Mouse (Mus musculus): ENCODE data around the gene Capzb.

Gene Capzb

DNA sequence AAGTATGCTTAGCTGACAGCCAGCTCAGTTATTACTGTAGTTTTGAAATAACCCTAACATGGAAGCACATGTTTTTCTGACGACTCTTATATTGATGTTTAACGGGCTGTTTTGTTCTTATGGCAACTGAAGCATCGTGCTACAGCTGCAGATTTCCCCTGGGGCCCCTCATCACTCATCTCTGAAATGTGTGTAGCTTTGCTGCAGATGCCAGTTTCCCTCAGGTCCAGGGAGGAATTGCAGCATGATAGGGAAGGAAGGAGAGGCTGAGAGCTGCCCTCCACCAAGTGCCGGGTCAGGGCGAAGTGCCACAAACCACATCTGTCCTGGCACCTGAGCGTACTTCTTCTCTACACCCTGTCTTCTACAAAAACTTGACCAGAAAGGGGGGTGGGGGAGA is 47.6 kb downstream of the Capzb start:
- no peak for DNase-seq

DNA sequence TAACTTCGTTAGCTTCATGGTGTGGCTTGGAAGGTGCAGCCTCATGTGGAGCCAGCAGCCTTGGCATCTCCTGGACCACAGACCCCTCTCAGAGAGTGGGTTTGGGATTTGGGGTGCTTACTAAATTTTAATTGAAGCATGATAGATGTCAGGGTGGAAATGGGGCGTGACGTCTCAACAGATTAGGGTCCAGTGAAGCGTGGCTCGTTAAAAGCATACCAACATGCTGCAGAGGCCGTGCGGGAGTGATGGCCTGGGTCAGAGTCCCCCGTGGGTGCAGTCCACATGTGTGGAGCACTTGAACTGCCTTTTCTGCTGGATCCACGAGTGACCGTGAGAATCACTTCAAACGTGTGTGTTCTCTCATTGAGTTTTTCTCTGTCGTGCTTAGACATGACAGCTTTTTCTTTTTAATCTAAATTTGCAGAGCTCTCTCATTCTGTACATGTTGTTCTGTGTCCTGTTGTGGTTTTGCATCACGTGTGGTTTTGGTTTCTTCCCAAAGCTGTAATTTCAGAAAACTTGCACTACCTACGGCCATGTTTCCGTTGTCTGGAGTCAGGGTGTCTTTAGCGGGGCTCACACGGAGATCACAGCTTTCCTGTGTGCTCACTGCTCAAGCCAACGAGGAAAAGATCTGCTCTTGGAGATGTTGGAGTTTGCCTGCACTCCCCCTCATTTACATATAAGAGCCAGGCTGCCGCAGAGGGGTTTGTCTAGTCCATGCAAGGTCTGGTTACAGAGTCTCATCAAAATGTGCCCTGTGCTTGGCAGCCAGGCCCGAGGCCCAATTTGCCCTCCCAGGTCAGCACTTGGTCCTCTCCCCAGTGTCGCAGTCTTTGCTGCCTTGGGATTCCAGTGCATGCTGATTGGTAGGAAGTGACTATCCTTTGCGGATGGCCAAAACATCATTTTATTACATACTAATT is 49.2 kb downstream of the Capzb start:
- DNase-seq: peak in 1 of 2 experiments; percentile 49

DNA sequence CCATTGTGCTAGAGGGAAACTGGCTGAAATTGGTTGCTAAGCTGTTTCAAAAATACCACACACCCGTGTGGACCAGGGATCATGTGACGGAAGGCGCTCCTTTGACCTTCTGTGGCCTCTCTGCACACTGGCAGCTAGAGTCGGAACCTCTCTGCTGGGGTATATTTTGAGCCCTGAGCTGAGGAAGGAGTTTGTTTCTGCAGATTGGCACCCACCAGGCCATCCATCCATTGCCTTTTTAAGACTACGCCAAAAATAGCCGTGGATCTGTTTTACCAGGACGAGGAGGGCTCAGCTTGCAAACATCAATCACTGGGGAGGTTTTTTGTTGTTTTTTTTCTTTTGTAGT is 49.9 kb downstream of the Capzb start:
- no peak for DNase-seq

DNA sequence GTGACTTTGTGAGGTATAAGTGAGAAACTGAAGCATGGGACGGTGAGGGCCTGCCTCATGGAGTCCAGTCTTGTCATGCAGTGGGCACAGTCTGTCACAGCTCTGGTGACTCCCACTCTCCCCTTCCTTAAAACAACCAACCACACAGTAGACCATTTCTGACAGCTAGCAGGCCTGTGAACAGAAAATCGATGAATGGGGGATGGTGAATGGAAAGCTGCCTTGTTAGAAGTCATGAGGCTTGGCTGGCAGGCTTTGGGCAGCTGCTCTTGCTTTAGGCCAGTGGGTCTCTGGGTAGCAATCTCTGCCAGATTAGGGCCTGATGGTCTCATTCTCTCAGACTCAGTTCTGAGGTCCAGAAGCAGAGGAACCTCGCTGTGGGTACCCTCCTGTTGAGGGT is 51.5 kb downstream of the Capzb start:
- DNase-seq: no peak

DNA sequence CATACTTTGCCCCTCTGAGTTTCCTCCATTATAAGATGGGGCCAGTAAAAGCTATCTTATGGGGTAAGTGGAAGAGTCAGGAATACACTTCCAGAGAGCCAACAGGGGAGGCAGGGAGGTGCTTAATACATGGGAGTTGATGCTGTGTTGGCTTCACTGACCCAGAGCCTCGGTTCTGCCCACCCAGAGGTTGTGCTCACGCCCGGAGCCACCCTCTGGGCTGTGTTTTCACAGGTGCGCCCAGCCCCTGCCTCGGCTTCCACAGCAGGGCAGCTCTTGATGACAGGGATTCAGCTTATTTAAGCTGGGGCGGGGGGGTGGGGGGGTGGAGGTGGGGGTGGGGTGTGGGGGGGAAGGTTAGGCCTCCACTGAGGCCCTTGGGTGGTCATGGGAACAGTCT is 52.1 kb downstream of the Capzb start:
- DNase-seq: peak in 1 of 2 experiments; percentile 50

DNA sequence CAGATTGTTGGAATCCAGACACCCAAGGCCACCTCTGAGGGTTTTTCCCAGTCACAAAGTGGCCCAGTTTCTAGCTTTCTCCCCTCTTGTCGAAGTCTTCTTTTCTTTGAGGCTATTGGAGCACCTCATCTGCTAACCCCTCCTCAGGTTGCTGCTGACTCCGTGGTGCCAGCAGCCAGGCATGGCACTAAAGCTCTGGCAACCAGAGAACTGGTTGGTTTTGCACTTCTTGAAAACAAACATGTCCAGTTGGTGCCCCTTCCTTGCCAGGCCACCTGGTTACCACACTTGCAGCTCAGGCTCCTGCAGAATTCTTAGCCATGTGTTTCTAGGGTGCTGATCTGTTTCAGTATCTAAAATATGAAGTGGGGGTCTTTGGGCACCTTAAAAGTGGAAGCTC is 52.8 kb downstream of the Capzb start:
- no peak for DNase-seq

DNA sequence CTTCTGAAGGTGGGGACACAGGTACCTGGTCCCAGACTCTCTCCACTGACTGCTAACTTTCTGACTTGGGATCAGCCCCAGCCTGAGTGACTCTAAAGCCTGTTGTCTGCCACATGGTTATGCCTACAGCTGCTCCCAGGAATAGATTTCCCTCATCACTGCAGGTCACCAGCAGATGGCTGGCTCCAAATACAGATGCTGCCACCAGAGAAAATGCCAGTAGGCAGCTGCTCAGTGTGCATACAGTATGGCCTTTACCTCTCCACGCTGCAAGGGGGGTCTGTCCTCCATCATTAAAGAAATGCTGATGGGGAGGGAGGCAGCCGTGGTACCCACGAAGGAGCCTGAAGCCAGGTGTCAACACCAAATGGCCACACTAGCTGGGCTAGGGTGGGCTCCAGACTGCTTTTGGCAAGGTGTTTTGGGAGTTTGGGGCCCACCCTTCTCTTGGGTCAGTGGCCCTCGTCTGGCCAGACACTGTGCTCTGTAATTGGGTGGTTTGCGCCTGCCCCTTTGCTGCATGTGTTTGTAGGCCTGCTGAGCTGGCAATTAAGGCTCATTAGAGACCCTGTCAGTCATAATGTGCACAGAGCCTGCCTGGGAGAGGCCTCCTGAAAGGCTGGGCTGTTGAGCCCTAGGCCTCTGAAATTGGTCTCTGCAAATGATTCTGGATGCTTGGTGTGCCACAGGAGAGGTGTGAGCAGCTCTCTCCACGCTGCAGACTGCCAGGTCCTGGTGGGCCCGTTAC is 53.6 kb downstream of the Capzb start:
- DNase-seq: no peak

DNA sequence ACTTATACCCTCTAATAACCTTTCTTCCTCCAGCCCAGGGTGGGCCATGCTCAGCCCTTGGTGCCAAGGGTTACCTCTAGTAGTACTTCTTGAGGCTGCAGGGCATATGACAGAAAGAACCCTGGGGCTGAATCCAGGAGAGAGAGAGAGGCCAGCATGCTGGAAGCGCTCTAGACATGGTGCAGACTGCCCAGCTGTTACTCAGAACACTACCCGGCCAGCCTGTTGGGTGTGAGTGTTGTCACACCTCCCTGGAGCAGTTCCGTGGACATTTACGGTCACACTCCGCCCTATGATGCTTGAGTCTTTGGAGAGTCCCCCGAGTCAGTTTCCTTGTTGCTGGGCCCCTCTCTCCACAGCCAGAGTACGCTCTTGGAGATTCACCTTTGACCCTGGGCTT is 55.3 kb downstream of the Capzb start:
- no peak for DNase-seq

DNA sequence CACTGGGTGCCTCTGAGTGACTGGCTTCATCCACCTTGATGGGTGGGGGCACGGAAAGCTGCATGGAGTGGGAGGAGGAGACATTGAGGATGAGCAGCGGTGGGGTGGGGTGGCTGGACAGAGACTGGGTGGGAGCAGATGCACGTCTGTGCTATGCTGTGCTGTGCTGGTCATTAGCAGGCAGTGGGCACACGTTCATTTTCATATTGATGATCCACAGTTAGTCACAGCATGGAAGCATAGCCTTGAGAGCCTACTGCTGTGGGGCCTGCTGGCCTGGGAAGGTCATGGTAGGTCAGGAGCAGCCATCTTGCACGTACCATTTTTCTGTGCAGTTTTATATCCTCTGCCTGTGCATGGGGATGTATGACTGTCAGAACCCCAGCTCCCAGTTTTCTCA is 56.0 kb downstream of the Capzb start:
- no peak for DNase-seq

DNA sequence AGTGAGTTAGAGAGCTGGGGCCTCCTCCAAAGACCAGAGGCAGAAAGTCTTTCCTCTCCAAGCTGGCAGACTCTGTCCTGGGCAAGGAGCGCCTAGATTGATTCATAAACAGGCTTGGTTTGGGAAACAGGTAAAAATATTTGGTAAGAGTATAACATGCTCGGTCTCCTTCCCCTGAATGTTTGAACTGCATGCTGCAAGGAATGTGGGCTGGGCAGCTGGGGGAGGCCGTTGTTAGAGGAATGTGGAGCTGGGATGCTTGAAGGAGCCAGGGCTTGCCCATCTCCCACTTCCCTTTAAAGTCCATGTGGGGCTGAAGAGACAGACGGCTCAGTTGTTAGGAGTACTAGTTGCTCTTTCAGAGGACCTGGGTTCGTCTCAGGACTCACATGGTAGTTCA is 57.3 kb downstream of the Capzb start:
- DNase-seq: peak; percentile 60 to 74

DNA sequence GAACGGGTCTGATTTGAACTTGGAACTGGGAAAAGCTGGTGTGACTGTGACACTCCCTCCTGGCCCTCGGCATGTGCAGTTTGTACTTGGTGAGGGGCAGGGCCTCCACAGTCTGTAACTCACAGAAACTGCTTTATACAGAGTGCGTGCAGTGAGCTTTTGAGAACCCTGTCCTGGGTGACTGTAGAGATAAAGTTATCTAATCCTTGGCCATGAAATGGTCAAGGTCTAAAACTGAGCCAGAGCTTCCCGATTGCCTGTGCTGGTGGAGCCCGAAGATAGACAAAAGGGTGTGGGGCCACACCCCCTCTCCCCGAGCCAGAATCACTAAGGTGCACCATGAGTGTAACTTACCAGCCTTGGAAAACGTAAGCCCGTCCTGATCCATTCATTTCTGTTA is 58.2 kb downstream of the Capzb start:
- DNase-seq: no peak

DNA sequence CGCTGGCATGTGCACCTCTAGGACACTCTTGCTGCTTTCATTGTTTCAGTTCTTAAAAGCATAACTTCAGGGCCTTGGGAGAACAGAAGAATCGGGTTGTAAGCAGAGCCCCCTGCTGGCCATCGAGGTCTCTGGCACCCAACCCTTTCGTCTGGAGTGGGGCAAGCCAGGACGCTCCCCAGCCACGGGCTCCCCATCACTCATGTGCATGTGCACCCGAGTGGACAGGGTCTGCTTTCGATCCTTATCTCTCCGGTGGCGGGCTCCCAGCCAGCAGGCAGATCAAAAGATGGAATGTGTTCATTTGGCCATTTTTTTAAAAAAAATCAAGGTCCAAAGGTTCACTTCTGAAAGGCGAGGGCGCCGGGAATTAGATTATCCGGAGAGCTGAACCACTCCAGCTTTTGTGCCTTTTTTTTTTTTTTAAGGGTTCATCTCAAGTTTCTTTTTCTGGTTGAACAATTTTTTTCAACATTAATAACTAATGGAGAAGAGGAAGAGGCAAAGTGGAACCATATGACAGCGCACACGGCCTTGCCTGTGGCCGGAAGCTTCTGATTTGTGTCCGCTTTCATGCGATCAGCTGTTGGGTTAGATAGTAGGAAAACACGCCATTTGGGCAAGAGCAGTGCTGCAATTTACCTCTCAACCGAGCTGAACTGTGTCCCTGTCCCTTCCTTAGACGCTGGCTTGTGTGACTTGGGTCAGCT is 59.5 kb downstream of the Capzb start:
- peak; percentile 88 to 91 for DNase-seq

DNA sequence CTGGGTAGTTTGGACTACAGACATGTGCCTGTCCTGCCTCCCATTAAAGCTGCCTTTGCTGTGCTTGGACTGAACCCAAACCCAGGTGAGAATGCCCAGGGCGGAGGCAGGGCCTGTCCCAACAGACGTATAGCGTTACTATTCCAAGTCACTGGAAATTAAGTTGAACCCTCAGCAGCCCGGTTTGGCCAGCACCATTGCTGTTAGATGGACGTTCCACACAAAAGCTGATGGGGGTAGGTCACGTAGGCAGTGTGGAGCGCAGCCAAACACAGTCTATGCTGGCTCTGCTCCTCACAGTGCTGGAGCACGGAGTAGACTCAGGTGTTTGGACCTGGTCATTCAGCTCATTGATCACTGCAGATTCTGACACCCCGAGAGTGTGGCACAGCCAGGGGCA is 60.5 kb downstream of the Capzb start:
- DNase-seq: no peak

DNA sequence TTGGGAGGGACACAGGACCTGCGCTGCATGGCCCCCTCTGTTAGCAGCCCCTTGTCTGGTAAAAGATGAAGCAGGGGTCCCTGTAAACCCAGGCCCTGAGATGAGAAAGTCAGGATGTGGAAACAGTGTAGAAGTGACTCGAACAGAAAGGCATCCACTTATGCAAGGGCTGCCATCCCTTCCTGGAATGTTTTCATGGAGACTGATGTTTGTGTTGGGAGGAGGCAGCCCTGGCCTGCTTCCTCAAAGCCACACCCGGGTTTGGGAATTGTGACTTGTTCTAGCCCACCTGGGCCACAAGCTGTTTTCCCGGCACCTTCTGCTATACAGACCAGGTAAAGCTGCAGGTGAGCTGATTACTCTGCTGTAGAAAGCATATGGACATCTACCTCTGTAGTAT is 63.4 kb downstream of the Capzb start:
- no peak for DNase-seq

DNA sequence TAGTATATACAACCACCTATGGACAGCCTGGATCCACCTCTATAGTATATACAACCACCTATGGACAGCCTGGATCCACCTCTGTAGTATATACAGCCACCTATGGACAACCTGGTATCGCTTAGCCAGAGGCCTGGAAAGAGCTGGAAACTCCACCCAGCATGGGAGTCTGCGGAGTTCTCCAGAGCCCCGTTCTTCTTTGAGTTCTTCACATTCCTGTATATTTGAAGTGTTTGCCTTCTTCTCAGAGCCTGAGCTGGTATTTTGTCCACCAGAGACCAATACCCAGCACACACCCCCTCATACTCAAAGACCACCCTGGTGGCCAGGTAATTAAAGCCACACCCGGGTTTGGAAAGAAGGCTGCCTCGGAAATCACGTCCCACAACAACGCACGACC is 64.0 kb downstream of the Capzb start:
- no peak for DNase-seq

DNA sequence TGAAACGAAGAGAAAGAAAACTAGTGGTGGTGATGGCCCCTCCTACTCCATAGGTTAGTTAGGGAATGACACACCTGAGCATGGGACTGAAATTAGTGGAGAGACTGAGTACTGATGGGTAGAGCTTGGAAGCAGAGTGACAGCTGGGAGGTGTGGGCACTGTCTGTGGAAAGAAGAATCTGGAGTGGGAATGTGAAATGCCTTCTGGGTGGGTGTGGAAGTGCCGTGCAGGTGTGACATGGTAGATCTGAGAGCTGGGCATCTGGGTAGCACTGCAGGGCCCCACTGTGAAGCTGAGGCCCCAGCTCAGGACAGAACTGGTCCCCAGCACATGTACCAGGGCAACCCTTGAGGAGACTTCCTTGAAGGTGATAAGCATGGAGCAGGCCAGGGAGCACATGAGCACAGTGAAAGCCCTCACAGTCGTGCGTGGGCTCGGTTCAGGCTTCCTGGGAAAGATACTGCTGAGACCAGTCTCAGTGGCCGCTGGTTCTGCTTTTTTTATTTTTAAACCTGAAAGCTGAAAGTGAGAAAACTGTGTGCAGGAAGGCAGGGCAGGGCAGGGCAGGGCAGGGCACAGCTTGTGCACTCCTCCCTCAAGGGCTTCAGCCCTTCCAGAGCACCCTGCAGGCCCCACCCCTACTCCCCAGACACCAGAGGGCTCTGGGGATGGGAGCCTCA is 66.1 kb downstream of the Capzb start:
- DNase-seq: no peak

DNA sequence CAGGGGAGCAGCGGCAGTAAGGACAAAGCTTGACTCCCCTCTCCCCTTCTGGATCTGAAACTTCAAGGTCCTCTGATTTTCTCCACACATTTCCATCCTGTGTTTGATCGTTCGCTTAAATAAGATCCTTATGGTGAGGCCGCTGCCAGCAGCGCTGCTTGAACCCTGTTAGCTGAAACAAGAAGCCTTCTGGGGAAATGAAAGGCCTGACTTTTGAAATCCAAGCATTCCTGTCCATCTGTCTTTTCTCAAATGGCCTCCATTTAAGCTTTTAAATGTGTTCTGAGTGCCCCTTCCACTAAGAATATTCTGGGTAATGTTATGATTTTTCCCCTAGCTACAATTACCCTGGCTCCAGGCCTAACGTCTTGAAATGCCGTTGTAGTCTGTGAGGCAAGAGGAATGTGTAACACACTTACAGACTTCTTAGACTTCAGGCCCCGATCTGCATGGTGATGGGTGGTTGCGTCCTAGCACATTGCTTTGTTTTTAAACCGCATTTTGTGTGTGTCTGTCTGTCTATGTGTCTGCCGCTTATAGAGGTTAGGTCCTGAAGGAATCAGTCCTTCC is 66.7 kb downstream of the Capzb start:
- no peak for DNase-seq

DNA sequence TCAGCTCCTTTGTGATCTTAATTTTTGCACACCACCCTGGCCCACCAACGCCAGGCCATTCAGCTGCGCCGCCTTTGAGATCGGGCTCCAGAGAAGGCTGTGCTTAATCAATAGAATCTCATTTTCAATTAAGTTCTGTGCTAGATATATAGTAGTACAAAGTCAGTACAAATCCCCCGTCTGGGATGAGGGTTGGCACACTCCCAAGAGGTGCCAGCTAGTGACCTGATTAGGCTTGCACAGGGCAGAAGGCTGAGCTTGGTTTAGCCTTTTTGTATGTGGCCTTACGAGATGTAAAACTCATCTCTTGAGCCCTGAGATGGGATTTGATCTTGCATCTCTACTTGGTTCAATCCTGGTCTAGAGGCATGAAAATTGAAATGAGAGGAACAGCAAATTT is 70.3 kb downstream of the Capzb start:
- DNase-seq: no peak

DNA sequence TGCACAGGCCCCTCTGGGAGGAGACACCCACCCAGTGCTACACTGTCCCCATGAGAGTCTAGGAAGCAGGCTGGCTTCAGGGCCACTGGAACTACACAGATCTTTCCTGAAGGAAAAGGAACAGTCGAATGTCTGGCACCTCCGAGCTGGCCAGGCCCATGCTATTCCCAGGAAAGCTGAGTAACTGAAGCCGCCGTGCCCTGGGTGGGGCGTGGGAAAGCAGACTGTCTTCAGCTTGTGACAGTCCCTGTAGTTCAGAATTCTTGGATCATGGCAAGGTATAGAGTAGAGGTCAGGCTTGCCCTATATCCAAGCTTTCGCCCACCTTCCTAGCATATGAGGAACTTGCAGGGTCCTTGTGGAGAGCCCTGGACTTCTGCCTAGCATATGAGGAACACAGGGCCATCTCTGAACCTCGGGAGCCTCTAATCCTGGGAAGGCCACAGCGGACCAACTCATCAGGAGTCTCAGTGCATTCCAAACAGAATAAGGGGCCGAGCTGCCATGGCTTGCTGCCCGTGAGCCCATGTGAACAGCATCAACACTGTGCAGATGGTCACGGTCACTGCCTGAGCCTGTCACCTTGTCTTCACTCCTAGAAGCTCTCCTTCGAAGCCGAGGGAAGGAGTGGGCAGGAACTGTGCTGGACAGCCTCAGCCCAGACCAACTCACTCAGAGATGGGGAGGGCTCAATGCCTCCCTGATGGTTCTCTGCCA is 73.2 kb downstream of the Capzb start:
- DNase-seq: peak in 1 of 2 experiments; percentile 49

DNA sequence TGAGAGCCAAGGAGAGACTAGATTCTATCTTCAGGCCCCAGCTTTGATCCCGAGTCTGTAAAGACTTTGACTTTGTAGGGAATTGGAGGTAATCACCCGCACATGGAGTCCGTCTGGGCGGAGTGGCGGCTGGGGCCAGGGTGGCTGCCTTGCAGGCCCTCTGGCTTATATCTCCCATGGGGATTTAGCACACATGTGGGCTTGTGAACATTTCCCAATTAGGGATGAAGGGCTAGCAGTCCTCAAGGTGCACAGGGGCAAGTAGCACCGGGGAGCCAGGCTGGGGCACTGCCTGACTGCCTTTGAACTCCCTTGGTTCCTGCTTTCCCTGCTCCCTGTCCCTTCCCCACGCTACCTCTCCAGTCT is 73.8 kb downstream of the Capzb start:
- no peak for DNase-seq

DNA sequence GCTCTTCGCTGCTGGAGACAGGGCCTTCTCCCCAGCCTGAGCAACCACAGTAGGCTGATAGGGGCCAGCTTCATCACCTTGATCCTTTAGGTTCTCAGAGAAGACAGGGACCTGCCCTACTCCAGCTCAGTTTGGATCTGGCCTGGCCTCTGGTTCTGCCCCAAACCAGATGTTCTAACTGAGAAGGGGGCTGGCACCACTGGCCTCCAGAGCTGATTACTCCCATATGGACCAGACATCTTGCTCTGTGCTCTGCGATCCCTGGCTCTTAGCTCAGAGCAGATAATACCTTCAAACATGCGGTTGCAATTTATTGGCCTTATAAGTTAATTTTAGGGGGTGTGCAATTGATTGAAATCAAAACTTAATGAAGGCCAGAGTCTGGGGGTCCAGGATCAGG is 74.6 kb downstream of the Capzb start:
- DNase-seq: no peak

DNA sequence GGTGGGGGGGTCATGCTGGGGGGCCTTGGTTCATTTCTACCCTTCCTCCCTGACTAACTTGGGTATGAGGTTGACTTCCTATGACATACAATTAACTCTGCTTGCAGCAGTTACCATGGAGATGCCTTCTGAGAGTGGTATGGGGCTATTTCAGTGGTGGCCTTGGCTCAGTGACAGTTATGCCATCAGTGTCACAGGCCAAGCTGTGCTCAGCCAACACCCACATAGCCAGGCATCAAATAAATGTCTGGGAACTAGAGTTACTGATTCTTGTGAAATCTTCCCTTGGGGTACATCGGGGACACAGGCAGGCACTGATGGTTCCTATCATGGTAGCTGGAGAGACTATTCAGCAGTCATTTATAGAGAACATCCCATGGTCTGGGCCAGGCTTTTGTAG is 75.5 kb downstream of the Capzb start:
- DNase-seq: no peak
